28 mouse cellular contexts compared by ENCODE assay signal in genomic region chr9:21600186-21600585, GRCm38 (mm10). TPM values are rescaled to one million over a fixed set of nuclear protein-coding genes. Genes with fewer than 3 reads are reported as not detected.
DNase-seq lines count a peak whose midpoint lies in the region; ATAC-seq lines count a peak whose summit lies in the region.
"Had no signal": no experiment of that assay in that cellular context is flagged by ENCODE, and none has a peak within 500 bp of the region (broad histone marks: within the 10 kb centered on the region; RNA-seq: fewer than 3 reads in every experiment).

No protein-coding gene starts in this region.

- peak; percentile 39 for DNase-seq in liver
- DNase-seq in liver, embryonic 13.5 days: peak; percentile 36
- DNase-seq in frontal cortex, postnatal 36 days (ENCODE audit: low spot score in 2 of 2): no peak
- no peak for DNase-seq in B cell, adult 2 months
- DNase-seq in layer of hippocampus, adult 18-20 months (ENCODE audit: low spot score in 2 of 2): no peak
- DNase-seq: adrenal gland, adult 2 months; adrenal gland, postnatal 14 days; cerebellum, adult 11 months; cerebellum, adult 2 months; cerebellum, adult 9-11 months; cerebellum, postnatal 25 days; forebrain, postnatal 0 days; gastrocnemius, postnatal 10 days; gastrocnemius, postnatal 36 days; heart, adult 2 months; heart, postnatal 14 days; heart, postnatal 4 days had no signal

- 0 out of 2 replicates have a peak overlapping the region, but pooled peaks have one; percentile 19 for H3K9ac ChIP-seq in liver, embryonic 13.5 days
- no peak overlapping the region for H3K9ac ChIP-seq in liver, embryonic 16.5 days (ENCODE audit: low read depth, low read length)
- no peak overlapping the region for H3K9ac ChIP-seq in hindbrain, embryonic 12.5 days
- H3K9ac ChIP-seq: embryonic facial prominence, embryonic 13.5 days; forebrain, embryonic 13.5 days; forebrain, postnatal 0 days; heart, embryonic 13.5 days; hindbrain, embryonic 15.5 days had no signal

- WGBS in liver, embryonic 13.5 days (ENCODE audit: insufficient replicate concordance): 43% methylated on average over 3 of the region's 3 CpGs
- 41% methylated on average over 3 of the region's 3 CpGs for WGBS in liver, embryonic 16.5 days (ENCODE audit: insufficient replicate concordance)
- WGBS in hindbrain, embryonic 12.5 days: 79% methylated on average over 3 of the region's 3 CpGs

- no peaks in the 10 kb centered on the region for H3K9me3 ChIP-seq in liver, embryonic 13.5 days (replicated peaks)
- no peaks in the 10 kb centered on the region for H3K9me3 ChIP-seq in liver, embryonic 16.5 days (replicated peaks; ENCODE audit: control insufficient read depth, low read length)
- H3K9me3 ChIP-seq in hindbrain, embryonic 12.5 days (replicated peaks): no peaks in the 10 kb centered on the region
- H3K9me3 ChIP-seq: embryonic facial prominence, embryonic 10.5 days; embryonic facial prominence, embryonic 13.5 days; forebrain, embryonic 10.5 days; forebrain, embryonic 13.5 days; heart, embryonic 10.5 days; heart, embryonic 13.5 days; hindbrain, embryonic 15.5 days had no signal

- H3K27ac ChIP-seq in liver, embryonic 13.5 days: peak overlapping the region; percentile 37; the same call in 1 of the 2 replicates
- no peak overlapping the region for H3K27ac ChIP-seq in liver, embryonic 16.5 days (ENCODE audit: low read length)
- H3K27ac ChIP-seq in hindbrain, embryonic 12.5 days: no peak overlapping the region
- H3K27ac ChIP-seq: embryonic facial prominence, embryonic 10.5 days; embryonic facial prominence, embryonic 13.5 days; forebrain, embryonic 10.5 days; forebrain, embryonic 13.5 days; heart, adult 2 months; heart, embryonic 10.5 days; heart, embryonic 13.5 days; hindbrain, embryonic 15.5 days had no signal

- no peak overlapping the region for H3K4me3 ChIP-seq in liver, embryonic 13.5 days (replicated peaks)
- no peak overlapping the region for H3K4me3 ChIP-seq in liver, embryonic 16.5 days (ENCODE audit: low read depth, low read length)
- H3K4me3 ChIP-seq in hindbrain, embryonic 12.5 days: no peak overlapping the region
- H3K4me3 ChIP-seq: embryonic facial prominence, embryonic 10.5 days; embryonic facial prominence, embryonic 13.5 days; forebrain, embryonic 10.5 days; forebrain, embryonic 13.5 days; heart, adult 2 months; heart, embryonic 10.5 days; heart, embryonic 13.5 days; hindbrain, embryonic 15.5 days had no signal

- H3K27me3 ChIP-seq in liver, embryonic 13.5 days: no peaks in the 10 kb centered on the region
- no peaks in the 10 kb centered on the region for H3K27me3 ChIP-seq in liver, embryonic 16.5 days (ENCODE audit: control insufficient read depth, insufficient read depth, low read depth, low read length)
- no peaks in the 10 kb centered on the region for H3K27me3 ChIP-seq in hindbrain, embryonic 12.5 days
- H3K27me3 ChIP-seq: embryonic facial prominence, embryonic 13.5 days; forebrain, embryonic 13.5 days; heart, embryonic 13.5 days; hindbrain, embryonic 15.5 days; Patski had no signal

- peak; percentile 81 for ATAC-seq in liver, embryonic 13.5 days (ENCODE audit: low read depth)
- ATAC-seq in liver, embryonic 16.5 days (ENCODE audit: low read depth): peak; percentile 68
- peak; percentile 53 for ATAC-seq in megakaryocyte-erythroid progenitor cell, adult 5-6 weeks (replicated peaks; ENCODE audit: low FRiP score, low TSS enrichment, poor library complexity, severe bottlenecking)
- no peak for ATAC-seq in hindbrain, embryonic 12.5 days (ENCODE audit: low FRiP score)
- ATAC-seq: forebrain, embryonic 13.5 days; forebrain, postnatal 0 days; Patski had no signal

- peaks cover 11% of the 10 kb centered on the region for H3K36me3 ChIP-seq in liver, embryonic 13.5 days
- H3K36me3 ChIP-seq in liver, embryonic 16.5 days (ENCODE audit: control insufficient read depth, insufficient read depth): no peaks in the 10 kb centered on the region
- H3K36me3 ChIP-seq in hindbrain, embryonic 12.5 days: peaks cover 9% of the 10 kb centered on the region; the same call in 1 of the 2 replicates

- H3K4me2 ChIP-seq in liver, embryonic 13.5 days: no peak overlapping the region
- no peak overlapping the region for H3K4me2 ChIP-seq in liver, embryonic 16.5 days (ENCODE audit: low read depth, low read length)
- H3K4me2 ChIP-seq in hindbrain, embryonic 12.5 days (replicated peaks): no peak overlapping the region
- H3K4me2 ChIP-seq: embryonic facial prominence, embryonic 13.5 days; forebrain, embryonic 13.5 days; heart, embryonic 13.5 days; hindbrain, embryonic 15.5 days had no signal

- H3K4me1 ChIP-seq in liver, embryonic 13.5 days (replicated peaks): peaks cover 25% of the 10 kb centered on the region
- H3K4me1 ChIP-seq in liver, embryonic 16.5 days (ENCODE audit: control insufficient read depth, low read depth, low read length): peaks cover 14% of the 10 kb centered on the region
- peaks cover under 1% of the 10 kb centered on the region; the same call in 1 of the 2 replicates for H3K4me1 ChIP-seq in hindbrain, embryonic 12.5 days
- H3K4me1 ChIP-seq: embryonic facial prominence, embryonic 10.5 days; heart, embryonic 10.5 days; heart, embryonic 13.5 days had no signal

RNA-seq across cellular contexts. Expression of gene Yipf2, which starts 7.6 kb away (rescaled TPM):
- polyA plus RNA-seq in liver, embryonic 13.5 days (2015; fragmentation: Nextera tagmentation; extraction: Ambion mirVana): 8.8 and 10.2 TPM in 2 replicates
- 11.5 and 12.5 TPM in 2 replicates for polyA plus RNA-seq in liver, embryonic 16.5 days (2015; fragmentation: Nextera tagmentation; extraction: Ambion mirVana)
- total RNA-seq in megakaryocyte-erythroid progenitor cell, adult 5-6 weeks (2014; fragmentation: Nextera tagmentation): 3.6 and 5.6 TPM in 2 replicates
- total RNA-seq in megakaryocyte-erythroid progenitor cell, adult 5-6 weeks (2017): 3.1 and 4.9 TPM in 2 replicates
- 10 to 100 TPM; 19.5 to 20.0 TPM for total RNA-seq in layer of hippocampus, adult 18-20 months (2021)
- 19.4 and 21.5 TPM in 2 replicates for polyA plus RNA-seq in hindbrain, embryonic 12.5 days (2016; fragmentation: Nextera tagmentation; extraction: Ambion mirVana)

RNA-seq across cellular contexts. Expression of gene Timm29, which starts 7.7 kb away (rescaled TPM):
- 17.7 and 21.5 TPM in 2 replicates for polyA plus RNA-seq in liver, embryonic 13.5 days (2015; fragmentation: Nextera tagmentation; extraction: Ambion mirVana)
- 13.9 and 14.1 TPM in 2 replicates for polyA plus RNA-seq in liver, embryonic 16.5 days (2015; fragmentation: Nextera tagmentation; extraction: Ambion mirVana)
- 27.2 and 30.2 TPM in 2 replicates for total RNA-seq in megakaryocyte-erythroid progenitor cell, adult 5-6 weeks (2014; fragmentation: Nextera tagmentation)
- 37.6 and 51.4 TPM in 2 replicates for total RNA-seq in megakaryocyte-erythroid progenitor cell, adult 5-6 weeks (2017)
- total RNA-seq in layer of hippocampus, adult 18-20 months (2021): 10 to 100 TPM; 61.7 to 63.6 TPM
- 56.5 and 61.0 TPM in 2 replicates for polyA plus RNA-seq in hindbrain, embryonic 12.5 days (2016; fragmentation: Nextera tagmentation; extraction: Ambion mirVana)

RNA-seq across cellular contexts. Expression of gene Smarca4, which starts 15.8 kb away (rescaled TPM):
- polyA plus RNA-seq in liver, embryonic 13.5 days (2015; fragmentation: Nextera tagmentation; extraction: Ambion mirVana): 26.5 and 29.5 TPM in 2 replicates
- polyA plus RNA-seq in liver, embryonic 16.5 days (2015; fragmentation: Nextera tagmentation; extraction: Ambion mirVana): 20.2 and 23.4 TPM in 2 replicates
- total RNA-seq in megakaryocyte-erythroid progenitor cell, adult 5-6 weeks (2014; fragmentation: Nextera tagmentation): 96.0 and 106 TPM in 2 replicates
- total RNA-seq in megakaryocyte-erythroid progenitor cell, adult 5-6 weeks (2017): 55.3 and 82.3 TPM in 2 replicates
- 100 to 1,000 TPM; 111 to 117 TPM for total RNA-seq in layer of hippocampus, adult 18-20 months (2021)
- polyA plus RNA-seq in hindbrain, embryonic 12.5 days (2016; fragmentation: Nextera tagmentation; extraction: Ambion mirVana): 173 and 181 TPM in 2 replicates

RNA-seq across cellular contexts. Expression of gene Carm1, which starts 53.5 kb away (rescaled TPM):
- polyA plus RNA-seq in liver, embryonic 13.5 days (2015; fragmentation: Nextera tagmentation; extraction: Ambion mirVana): 15.5 and 16.9 TPM in 2 replicates
- polyA plus RNA-seq in liver, embryonic 16.5 days (2015; fragmentation: Nextera tagmentation; extraction: Ambion mirVana): 7.0 and 9.3 TPM in 2 replicates
- total RNA-seq in megakaryocyte-erythroid progenitor cell, adult 5-6 weeks (2014; fragmentation: Nextera tagmentation): 95.2 and 131 TPM in 2 replicates
- 24.9 and 46.0 TPM in 2 replicates for total RNA-seq in megakaryocyte-erythroid progenitor cell, adult 5-6 weeks (2017)
- total RNA-seq in layer of hippocampus, adult 18-20 months (2021): 10 to 100 TPM; 76.4 to 81.6 TPM
- 76.7 and 77.9 TPM in 2 replicates for polyA plus RNA-seq in hindbrain, embryonic 12.5 days (2016; fragmentation: Nextera tagmentation; extraction: Ambion mirVana)

Comparison
In these comparisons a context has a peak if more than half of its experiments do, and no peak if none do; other contexts are left out.
1. DNase-seq: peak in liver (single experiment) and liver, embryonic 13.5 days (single experiment); none in frontal cortex, postnatal 36 days (0 of 2), B cell, adult 2 months (0 of 2) and layer of hippocampus, adult 18-20 months (0 of 2).